Mouse (Mus musculus) C2C12 (cell line): Measurements from ENCODE around the gene Rpl41.

Experiments
- CTCF ChIP-seq: IDR thresholded peaks from one replicate; pipeline ENCODE4 v1.5.1; 2011; ENCODE audit not compliant: control insufficient read depth, insufficient read depth, insufficient read length
- MAX ChIP-seq: IDR thresholded peaks from one replicate; pipeline ENCODE4 v1.6.1; 2011; ENCODE audit warnings: mild to moderate bottlenecking, control low read depth
- MYOG ChIP-seq: IDR thresholded peaks from one replicate; pipeline ENCODE4 v1.6.1; 2011; ENCODE audit not compliant: control insufficient read depth, insufficient read length; ENCODE audit errors: extremely low read depth

GRCm38 (mm10) chr10:128565788-128566531 lies 16.9 kb upstream of the Rpl41 start, which contains the start of gene Pa2g4:
- TF ChIP-seq CTCF (no peak), MAX (peak; percentile 87), MYOG (no peak)
